Mouse (Mus musculus): ENCODE measurements around the gene Glce.

DNA sequence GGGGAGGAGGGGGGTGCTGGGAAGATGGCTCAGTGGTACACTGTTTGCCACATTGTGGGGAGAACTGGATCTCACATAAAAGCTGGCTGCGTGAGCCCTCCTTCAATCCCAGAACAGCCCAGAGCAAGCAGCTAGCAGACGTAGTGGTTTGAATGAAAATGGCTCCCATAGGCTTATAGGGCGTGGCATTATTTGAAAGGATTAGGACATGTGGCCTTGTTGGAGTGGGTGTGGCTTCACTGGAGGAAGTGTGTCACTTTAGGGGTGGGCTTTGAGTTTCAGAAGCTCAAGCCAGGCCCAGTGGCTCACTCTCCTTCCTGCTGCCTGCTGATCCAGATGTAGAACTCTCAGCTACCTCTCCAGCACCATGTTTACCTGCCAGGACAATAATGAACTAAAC, 90.2 kb downstream of the Glce start:
- TF ChIP-seq CTCF (conservative IDR thresholded peaks at IDR 0.05; ENCODE audit: low read length) (no peak), POU5F1 (IDR thresholded peaks at IDR 0.05; ENCODE audit: borderline replicate concordance, low read length) (no peak)
